Mouse (Mus musculus) MEL (cell line): Measurements from ENCODE around the gene Ncaph2. TPM values are rescaled to one million over a fixed set of nuclear protein-coding genes. Genes with fewer than 3 reads are reported as not detected.

ENCODE experiments used
- DNase-seq: peaks from one replicate; pipeline ENCODE4 v3.0.0; 2011; ENCODE audit warnings: low read depth, low spot score
- H3K27ac ChIP-seq: 2 replicates; pipeline ENCODE4 v1.5.1; 2012; ENCODE audit warnings: low read depth, mild to moderate bottlenecking, control low read depth, low read length, moderate library complexity; ENCODE audit not compliant: control insufficient read depth
- H3K27me3 ChIP-seq, 2 experiments: fragments of 150-350 bp in 1 of 2; sonication (generic) in 1 of 2; 2 replicates each; pipeline ENCODE4 v1.6.1; 2012; ENCODE audit warnings: low read length in 2 of 2, mild to moderate bottlenecking in 2 of 2, improper control_type of control experiment in 1 of 2, moderate library complexity in 1 of 2; ENCODE audit not compliant: insufficient read depth in 2 of 2, control insufficient read depth in 1 of 2
- H3K36me3 ChIP-seq, 2 experiments: 2 replicates each; pipeline ENCODE4 v1.6.1; 2012 to 2014; ENCODE audit warnings: low read length in 2 of 2, improper control_type of control experiment in 1 of 2, inconsistent platforms in 1 of 2, mild to moderate bottlenecking in 1 of 2; ENCODE audit not compliant: insufficient read depth in 2 of 2, control insufficient read depth in 1 of 2
- H3K4me1 ChIP-seq, 2 experiments: fragments of 150-350 bp in 1 of 2; sonication (generic) in 1 of 2; 2 replicates each; pipeline ENCODE4 v1.6.1; 2012; ENCODE audit warnings: low read length in 2 of 2, improper control_type of control experiment in 1 of 2, mild to moderate bottlenecking in 1 of 2; ENCODE audit not compliant: insufficient read depth in 2 of 2, control insufficient read depth in 1 of 2
- H3K4me3 ChIP-seq, 2 experiments: fragments of 150-350 bp in 1 of 2; sonication (generic) in 1 of 2; 2 replicates each; pipeline ENCODE4 v1.5.1; 2012; ENCODE audit warnings: low read depth in 2 of 2, low read length in 2 of 2, mild to moderate bottlenecking in 2 of 2, moderate library complexity in 2 of 2, control low read depth in 1 of 2, improper control_type of control experiment in 1 of 2; ENCODE audit not compliant: control insufficient read depth in 1 of 2, insufficient read depth in 1 of 2
- H3K79me2 ChIP-seq: 2 replicates; pipeline ENCODE4 v1.6.1; 2012; ENCODE audit warnings: mild to moderate bottlenecking, low read length, moderate library complexity; ENCODE audit not compliant: control insufficient read depth, poor library complexity, insufficient read depth
- H3K9ac ChIP-seq: 2 replicates; pipeline ENCODE4 v1.6.1; 2012; ENCODE audit warnings: low read depth, mild to moderate bottlenecking, control low read depth, low read length, moderate library complexity; ENCODE audit not compliant: control insufficient read depth, poor library complexity, severe bottlenecking
- H3K9me3 ChIP-seq: fragments of 150-350 bp; sonication (generic); replicated peaks from 2 replicates; pipeline ENCODE4 v1.6.1; 2012; ENCODE audit warnings: mild to moderate bottlenecking, low read length, improper control_type of control experiment, moderate library complexity; ENCODE audit not compliant: insufficient read depth
- CHD1 ChIP-seq: IDR thresholded peaks from 2 replicates; pipeline ENCODE4 v1.6.1; 2012; ENCODE audit warnings: low read depth, mild to moderate bottlenecking, inconsistent platforms, low read length, improper control_type of control experiment
- CHD2 ChIP-seq: IDR thresholded peaks from 2 replicates; pipeline ENCODE4 v1.6.1; 2011; ENCODE audit warnings: low read length, improper control_type of control experiment
- E2F4 ChIP-seq: IDR thresholded peaks from 2 replicates; pipeline ENCODE4 v1.6.1; 2011; ENCODE audit warnings: low read depth, low read length, improper control_type of control experiment, borderline replicate concordance
- ELF1 ChIP-seq: IDR thresholded peaks from 2 replicates; pipeline ENCODE4 v1.6.1; 2014; ENCODE audit warnings: low read depth, mild to moderate bottlenecking, inconsistent platforms, low read length, improper control_type of control experiment, moderate library complexity
- GABPA ChIP-seq: IDR thresholded peaks from 2 replicates; pipeline ENCODE4 v1.6.1; 2012; ENCODE audit warnings: low read depth, mild to moderate bottlenecking, inconsistent platforms, low read length, improper control_type of control experiment, moderate library complexity
- GATA1 ChIP-seq: IDR thresholded peaks from 2 replicates; pipeline ENCODE4 v1.6.1; 2011; ENCODE audit warnings: low read depth, low read length, improper control_type of control experiment
- HCFC1 ChIP-seq: IDR thresholded peaks from 2 replicates; pipeline ENCODE4 v1.6.1; 2012; ENCODE audit warnings: low read depth, mild to moderate bottlenecking, inconsistent platforms, low read length, improper control_type of control experiment, moderate library complexity
- KAT2A ChIP-seq: conservative IDR thresholded peaks from 2 replicates; pipeline ENCODE4 v1.6.1; 2012; ENCODE audit warnings: low read depth, low read length, improper control_type of control experiment, inconsistent platforms
- MAZ ChIP-seq: IDR thresholded peaks from 2 replicates; pipeline ENCODE4 v1.6.1; 2012; ENCODE audit warnings: low read depth, mild to moderate bottlenecking, inconsistent platforms, low read length, improper control_type of control experiment
- MXI1 ChIP-seq: IDR thresholded peaks from 2 replicates; pipeline ENCODE4 v1.6.1; 2011; ENCODE audit warnings: mild to moderate bottlenecking, low read depth, low read length, improper control_type of control experiment
- MYB ChIP-seq: IDR thresholded peaks from 2 replicates; pipeline ENCODE4 v1.6.1; 2011; ENCODE audit warnings: mild to moderate bottlenecking, low read depth, low read length, improper control_type of control experiment
- NELFE ChIP-seq: IDR thresholded peaks from 2 replicates; pipeline ENCODE4 v1.6.1; 2011; ENCODE audit warnings: low read depth, low read length, improper control_type of control experiment
- POLR2A ChIP-seq, 2 experiments: IDR thresholded peaks; 2 replicates each; pipeline ENCODE4 v1.6.1; 2011 to 2012; ENCODE audit warnings: low read length in 2 of 2, mild to moderate bottlenecking in 2 of 2, control low read depth in 1 of 2, improper control_type of control experiment in 1 of 2, low read depth in 1 of 2, moderate library complexity in 1 of 2; ENCODE audit not compliant: control insufficient read depth in 1 of 2, insufficient read depth in 1 of 2, poor library complexity in 1 of 2
- POLR2AphosphoS2 ChIP-seq: IDR thresholded peaks from 2 replicates; pipeline ENCODE4 v1.6.1; 2011; ENCODE audit warnings: low read length, improper control_type of control experiment
- POLR2AphosphoS5 ChIP-seq: IDR thresholded peaks from 2 replicates; pipeline ENCODE4 v1.6.1; 2012; ENCODE audit warnings: low read depth, borderline replicate concordance, mild to moderate bottlenecking, inconsistent platforms, low read length, moderate library complexity, mixed read lengths
- SIN3A ChIP-seq: IDR thresholded peaks from 2 replicates; pipeline ENCODE4 v1.6.1; 2012; ENCODE audit warnings: low read length, improper control_type of control experiment, inconsistent platforms
- TBP ChIP-seq: IDR thresholded peaks from 2 replicates; pipeline ENCODE4 v1.8.0; 2011; ENCODE audit warnings: low read depth, low read length, improper control_type of control experiment
- TCF12 ChIP-seq: IDR thresholded peaks from 2 replicates; pipeline ENCODE4 v1.6.1; 2014; ENCODE audit warnings: low read depth, mild to moderate bottlenecking, inconsistent platforms, low read length, improper control_type of control experiment, moderate library complexity
- UBTF ChIP-seq: IDR thresholded peaks from 2 replicates; pipeline ENCODE4 v1.6.1; 2012; ENCODE audit warnings: low read depth, mild to moderate bottlenecking, inconsistent platforms, low read length, improper control_type of control experiment, moderate library complexity, borderline replicate concordance; ENCODE audit not compliant: insufficient read depth
- ZMIZ1 ChIP-seq: IDR thresholded peaks from 2 replicates; pipeline ENCODE4 v1.6.1; 2012; ENCODE audit warnings: low read depth, mild to moderate bottlenecking, inconsistent platforms, low read length, improper control_type of control experiment, moderate library complexity
- ZNF384 ChIP-seq: IDR thresholded peaks from 2 replicates; pipeline ENCODE4 v1.6.1; 2012; ENCODE audit warnings: low read depth, mild to moderate bottlenecking, inconsistent platforms, low read length, improper control_type of control experiment
- polyA plus RNA-seq, 2 experiments: library from polyadenylated mRNA; stranded (reverse) in 1 of 2; unstranded in 1 of 2; fragments of >175 nt in 1 of 2; fragments of >200 nt in 1 of 2; gene quantifications; 2 replicates each; pipeline versions ENCODE4 v1.2.1 to v1.2.4; 2012; ENCODE audit warnings: low replicate concordance in 2 of 2, low read depth in 1 of 2; ENCODE audit not compliant: insufficient read length in 2 of 2, insufficient read depth in 1 of 2, missing spikeins in 1 of 2
- total RNA-seq: library from RNA; depleted of rRNA; stranded (reverse); fragments of 300-350 nt; gene quantifications from 2 replicates; pipeline ENCODE4 v1.2.3, GENCODE M21; 2012; rRNA removed

Gene Ncaph2
- 126 and 137 TPM in 2 replicates for total RNA-seq
- polyA plus RNA-seq = 100 to 1,000 TPM; 160 to 165 TPM

DNA sequence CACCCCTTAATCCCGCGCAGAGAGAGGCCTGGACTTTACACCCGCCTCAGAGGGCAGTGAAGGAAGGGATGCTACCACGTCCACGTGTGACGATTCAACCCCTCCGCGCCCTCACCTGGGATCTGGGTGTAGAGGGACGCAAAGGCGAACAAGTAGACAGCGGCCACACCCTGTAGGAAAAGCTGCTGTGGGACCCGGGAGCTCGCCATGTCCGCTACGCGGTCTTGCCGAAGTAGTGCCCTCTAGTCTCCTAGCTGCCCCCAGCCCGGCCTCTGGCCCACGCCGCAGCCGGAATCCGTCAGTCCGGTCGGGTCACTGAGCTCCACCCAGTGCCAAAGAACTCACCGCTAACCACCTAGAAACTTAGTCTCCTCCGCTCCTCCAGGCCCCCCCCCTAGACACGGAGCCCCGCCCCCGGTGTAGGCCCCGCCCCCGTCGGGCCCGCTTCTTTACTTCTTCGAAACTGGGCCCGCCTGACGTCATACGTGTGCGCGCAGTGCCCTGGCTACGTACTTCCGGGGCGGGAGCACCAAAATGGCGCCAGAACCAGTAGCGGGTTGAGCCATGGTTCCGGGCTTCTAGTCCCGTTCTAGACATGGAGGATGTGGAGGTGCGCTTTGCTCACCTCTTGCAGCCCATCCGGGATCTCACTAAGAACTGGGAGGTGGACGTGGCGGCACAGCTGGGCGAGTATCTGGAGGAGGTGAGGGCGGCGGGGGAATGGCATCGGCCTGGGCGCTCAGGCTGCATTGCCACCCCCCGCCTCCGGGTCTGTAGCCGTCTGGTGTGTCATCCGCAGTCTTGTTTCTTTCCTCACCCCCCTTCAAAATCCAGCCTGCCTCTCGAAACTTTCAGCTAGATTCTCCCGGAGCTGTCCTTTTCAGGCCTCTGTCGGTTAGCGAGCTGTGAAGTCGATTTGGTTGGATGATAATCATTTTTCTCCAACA, at the start of gene Ncaph2, which contains the start of gene Lmf2:
Ncaph2 (plus strand) TSS at position 479 of the 947 bp plus-strand sequence.
Lmf2 (minus strand) TSS at position 419 of the 947 bp plus-strand sequence.
- peak within 1 kb of the TSS; percentile 96 for H3K9ac ChIP-seq
- peak within 1 kb of the TSS; percentile 89 for H3K27ac ChIP-seq
- no peaks in the 10 kb centered on the region for H3K9me3 ChIP-seq
- peaks cover 21% of the 10 kb centered on the region in 2 experiments for H3K4me1 ChIP-seq
- TF ChIP-seq CHD2 (no peak), GABPA (no peak), ZNF384 (peak; percentile 23; the same call in 1 of the 2 replicates), TCF12 (peak; percentile 62), GATA1 (no peak), TBP (peak; percentile 68; the same call in 1 of the 2 replicates), UBTF (no peak), POLR2A (IDR thresholded peaks at IDR 0.05; ENCODE audit: control insufficient read depth in 1 of 2, insufficient read depth in 1 of 2, low read depth in 1 of 2, low read length in 2 of 2, poor library complexity in 1 of 2) (peak; percentile 76 to 77), POLR2AphosphoS5 (no peak), E2F4 (peak; percentile 48; the same call in 1 of the 2 replicates), MXI1 (peak; percentile 79), KAT2A (peak; percentile 63; the same call in 1 of the 2 replicates), NELFE (peak; percentile 73), ZMIZ1 (peak; percentile 19), CHD1 (0 out of 2 replicates have a peak, but pooled peaks have one; percentile 8), MAZ (peak; percentile 80; the same call in 1 of the 2 replicates), HCFC1 (peak; percentile 90), SIN3A (peak; percentile 89), ELF1 (peak; percentile 76), POLR2AphosphoS2 (0 out of 2 replicates have a peak, but pooled peaks have one; percentile 37), MYB (no peak)
- peak within 1 kb of the TSS; percentile 91 to 97 for H3K4me3 ChIP-seq
- peaks cover 47% of the 10 kb centered on the region for H3K79me2 ChIP-seq
- H3K36me3 ChIP-seq = peaks cover under 1 to 28% of the 10 kb centered on the region in 2 experiments
- H3K27me3 ChIP-seq = no peaks in the 10 kb centered on the region
- peak; percentile 97 for DNase-seq
